ENCODE assay signal across 29 mouse cellular contexts in genomic region chr7:95578633-95579032, GRCm38 (mm10).
DNase-seq lines count a peak whose midpoint lies in the region; ATAC-seq and TF ChIP-seq lines count a peak whose summit lies in the region.
"Had no signal": no experiment of that assay in that cellular context is flagged by ENCODE, and none has a peak within 500 bp of the region (broad histone marks: within the 10 kb centered on the region; RNA-seq: fewer than 3 reads in every experiment).

No protein-coding gene starts in this region.

- no peak overlapping the region for H3K9ac ChIP-seq in lung, postnatal 0 days (replicated peaks; ENCODE audit: low read depth)
- no peak overlapping the region for H3K9ac ChIP-seq in forebrain, embryonic 12.5 days
- H3K9ac ChIP-seq: embryonic facial prominence, embryonic 13.5 days; embryonic facial prominence, embryonic 15.5 days; forebrain, embryonic 13.5 days; forebrain, embryonic 15.5 days had no signal

- no peaks in the 10 kb centered on the region for H3K9me3 ChIP-seq in lung, postnatal 0 days (ENCODE audit: low read length)
- no peaks in the 10 kb centered on the region for H3K9me3 ChIP-seq in forebrain, embryonic 12.5 days
- H3K9me3 ChIP-seq: embryonic facial prominence, embryonic 13.5 days; embryonic facial prominence, embryonic 15.5 days; forebrain, embryonic 10.5 days; forebrain, embryonic 13.5 days; forebrain, embryonic 15.5 days had no signal

- TF ChIP-seq CTCF in lung, postnatal 0 days (IDR thresholded peaks at IDR 0.05): no peak

- WGBS in lung, postnatal 0 days: 64% methylated on average over 2 of the region's 2 CpGs
- 70% methylated on average over 2 of the region's 2 CpGs for WGBS in forebrain, embryonic 12.5 days

- H3K4me2 ChIP-seq in lung, postnatal 0 days (replicated peaks; ENCODE audit: low read depth, low read length): no peak overlapping the region
- H3K4me2 ChIP-seq in forebrain, embryonic 12.5 days: no peak overlapping the region
- H3K4me2 ChIP-seq: embryonic facial prominence, embryonic 13.5 days; embryonic facial prominence, embryonic 15.5 days; forebrain, embryonic 13.5 days; forebrain, embryonic 15.5 days had no signal

- H3K27me3 ChIP-seq in lung, postnatal 0 days (replicated peaks; ENCODE audit: insufficient read depth, low read length): no peaks in the 10 kb centered on the region
- no peaks in the 10 kb centered on the region for H3K27me3 ChIP-seq in forebrain, embryonic 12.5 days
- H3K27me3 ChIP-seq: CH12.LX; embryonic facial prominence, embryonic 13.5 days; embryonic facial prominence, embryonic 15.5 days; forebrain, embryonic 13.5 days; forebrain, embryonic 15.5 days had no signal

- H3K36me3 ChIP-seq in lung, postnatal 0 days (ENCODE audit: insufficient read depth, low read length): no peaks in the 10 kb centered on the region
- H3K36me3 ChIP-seq in forebrain, embryonic 12.5 days (replicated peaks): no peaks in the 10 kb centered on the region
- H3K36me3 ChIP-seq: embryonic facial prominence, embryonic 13.5 days; embryonic facial prominence, embryonic 15.5 days; forebrain, embryonic 10.5 days; forebrain, embryonic 15.5 days; G1E had no signal

- peak; percentile 40 to 41 for DNase-seq in lung, adult 18-20 months
- peak; percentile 54 for DNase-seq in lung, postnatal 0 days (ENCODE audit: low spot score)
- DNase-seq in lung, postnatal 14 days: peak; percentile 47
- DNase-seq in lung, postnatal 36 days: peak; percentile 67
- DNase-seq in heart, postnatal 4 days: no peak
- no peak for DNase-seq in left cerebral cortex, adult 9 months (ENCODE audit: low spot score in 2 of 2)
- no peak for DNase-seq in adrenal gland, postnatal 25 days
- DNase-seq: adrenal gland, adult 8-10 months; adrenal gland, postnatal 14 days; B cell, adult 2 months; cerebellum, adult 11 months; cerebellum, adult 18-20 months; cerebellum, adult 8-10 months; cerebellum, adult 9-11 months; cerebellum, postnatal 14 days; cerebellum, postnatal 36 days; embryo, embryonic 11 days had no signal

- no peak overlapping the region for H3K4me3 ChIP-seq in lung, postnatal 0 days (ENCODE audit: low read depth, low read length)
- H3K4me3 ChIP-seq in forebrain, embryonic 12.5 days (replicated peaks): no peak overlapping the region
- H3K4me3 ChIP-seq: embryonic facial prominence, embryonic 13.5 days; embryonic facial prominence, embryonic 15.5 days; erythroblast, embryonic 14.5 days; forebrain, embryonic 10.5 days; forebrain, embryonic 13.5 days; forebrain, embryonic 15.5 days had no signal

- H3K27ac ChIP-seq in lung, postnatal 0 days (ENCODE audit: low read length): no peak overlapping the region
- H3K27ac ChIP-seq in forebrain, embryonic 12.5 days: no peak overlapping the region
- H3K27ac ChIP-seq: embryonic facial prominence, embryonic 13.5 days; embryonic facial prominence, embryonic 15.5 days; forebrain, embryonic 10.5 days; forebrain, embryonic 13.5 days; forebrain, embryonic 15.5 days had no signal

- TF ChIP-seq EP300 in lung, postnatal 0 days (IDR thresholded peaks at IDR 0.05): no peak

- peak; percentile 69 for ATAC-seq in lung, postnatal 0 days
- no peak for ATAC-seq in forebrain, embryonic 12.5 days (ENCODE audit: low FRiP score)
- ATAC-seq: activated CD4-positive, CD25-positive, alpha-beta regulatory T cell, adult 4 months; CD4-positive, CD25-positive, alpha-beta regulatory T cell, adult 4 months; forebrain, embryonic 13.5 days; forebrain, embryonic 15.5 days; Patski had no signal

- H3K4me1 ChIP-seq in lung, postnatal 0 days (ENCODE audit: insufficient read depth, low read depth, low read length): no peaks in the 10 kb centered on the region
- H3K4me1 ChIP-seq in forebrain, embryonic 12.5 days: no peaks in the 10 kb centered on the region
- H3K4me1 ChIP-seq: embryonic facial prominence, embryonic 13.5 days; embryonic facial prominence, embryonic 15.5 days; forebrain, embryonic 10.5 days; forebrain, embryonic 13.5 days; forebrain, embryonic 15.5 days had no signal

Comparison
In these comparisons a context has a peak if more than half of its experiments do, and no peak if none do; other contexts are left out.
1. DNase-seq: peak in lung, adult 18-20 months (2 of 2), lung, postnatal 0 days (single experiment), lung, postnatal 14 days (single experiment) and lung, postnatal 36 days (single experiment); none in heart, postnatal 4 days (single experiment), left cerebral cortex, adult 9 months (0 of 2) and adrenal gland, postnatal 25 days (single experiment).